Mouse (Mus musculus) ES-E14 (cell line): ENCODE measurements around the gene Gm28053. TPM values are rescaled to one million over a fixed set of nuclear protein-coding genes. Genes with fewer than 3 reads are reported as not detected.

ENCODE experiments used
- DNase-seq: peaks from one replicate; pipeline ENCODE4 v3.0.0-alpha.2; 2013; ENCODE audit warnings: low read depth, low spot score
- H3K27ac ChIP-seq: 2 replicates; pipeline ENCODE4 v1.5.1; 2012; ENCODE audit warnings: low read depth, mild to moderate bottlenecking, low read length, moderate library complexity, mixed read lengths; ENCODE audit not compliant: poor library complexity, insufficient read depth, severe bottlenecking
- H3K36me3 ChIP-seq: 2 replicates; pipeline ENCODE4 v1.6.1; 2012; ENCODE audit warnings: mild to moderate bottlenecking, low read length, moderate library complexity, mixed read lengths; ENCODE audit not compliant: control insufficient read depth, poor library complexity, insufficient read depth, severe bottlenecking
- H3K4me1 ChIP-seq, 2 experiments: fragments of 150-350 bp in 1 of 2; sonication (generic) in 1 of 2; 2 replicates each; pipeline ENCODE4 v1.6.1; 2012; ENCODE audit warnings: low read length in 2 of 2, mild to moderate bottlenecking in 1 of 2, mixed read lengths in 1 of 2; ENCODE audit not compliant: control insufficient read depth in 2 of 2, insufficient read depth in 2 of 2, poor library complexity in 1 of 2
- H3K4me3 ChIP-seq, 2 experiments: fragments of 150-350 bp in 1 of 2; sonication (generic) in 1 of 2; 2 replicates each; pipeline ENCODE4 v1.5.1; 2012; ENCODE audit warnings: low read length in 2 of 2, low read depth in 1 of 2, mild to moderate bottlenecking in 1 of 2, mixed read lengths in 1 of 2; ENCODE audit not compliant: insufficient read depth in 1 of 2, poor library complexity in 1 of 2, severe bottlenecking in 1 of 2
- H3K9ac ChIP-seq: 2 replicates; pipeline ENCODE4 v1.6.1; 2012; ENCODE audit warnings: low read depth, mild to moderate bottlenecking, low read length, mixed read lengths; ENCODE audit not compliant: poor library complexity, insufficient read depth, severe bottlenecking
- H3K9me3 ChIP-seq: fragments of 150-350 bp; sonication (generic); 2 replicates; pipeline ENCODE4 v1.6.1; 2012; ENCODE audit warnings: low read depth, mild to moderate bottlenecking, low read length; ENCODE audit not compliant: control insufficient read depth, insufficient read depth
- CHD2 ChIP-seq: IDR thresholded peaks from 2 replicates; pipeline ENCODE4 v1.6.1; 2014; ENCODE audit warnings: mild to moderate bottlenecking, low read depth, low read length, inconsistent platforms
- HCFC1 ChIP-seq: IDR thresholded peaks from 2 replicates; pipeline ENCODE4 v1.6.1; 2012; ENCODE audit warnings: low read length, inconsistent platforms, borderline replicate concordance; ENCODE audit not compliant: insufficient read depth
- MAFK ChIP-seq: IDR thresholded peaks from 2 replicates; pipeline ENCODE4 v1.6.1; 2014; ENCODE audit warnings: mild to moderate bottlenecking, low read depth, low read length, inconsistent platforms; ENCODE audit not compliant: insufficient read depth
- ZC3H11A ChIP-seq: IDR thresholded peaks from 2 replicates; pipeline ENCODE4 v1.6.1; 2012; ENCODE audit warnings: low read depth, mild to moderate bottlenecking, inconsistent platforms, low read length, borderline replicate concordance
- ZNF384 ChIP-seq: IDR thresholded peaks from 2 replicates; pipeline ENCODE4 v1.6.1; 2012; ENCODE audit warnings: low read depth, low read length, inconsistent platforms
- in situ Hi-C, 2 experiments: fragments of 600-800 bp; cut with MboI; formaldehyde crosslinking; loops; one replicate each; pipeline ENCODE4 v1.15.1; 2025; ENCODE audit warnings: low sequenced_read_pairs in 2 of 2, inconsistent platforms in 1 of 2; ENCODE audit not compliant: unreplicated experiment in 2 of 2
- total RNA-seq: library from RNA; depleted of rRNA; stranded (reverse); fragments of 300-350 nt; gene quantifications from 2 replicates; pipeline ENCODE4 v1.2.3, GENCODE M21; 2012

Gm28053 gene
- total RNA-seq, 1 experiment, result not detected

- DNase-seq, result no peak
- H3K9ac ChIP-seq, result no peak overlapping the region
- H3K36me3 ChIP-seq, result no peaks in the 10 kb centered on the region
- H3K9me3 ChIP-seq, result no peaks in the 10 kb centered on the region
- H3K27ac ChIP-seq, result no peak overlapping the region
- TF ChIP-seq ZNF384, result no peak
- TF ChIP-seq CHD2, result no peak
- no peak for TF ChIP-seq MAFK
- no peak for TF ChIP-seq HCFC1
- no peak for TF ChIP-seq ZC3H11A
- no peak overlapping the region for H3K4me3 ChIP-seq
- no peaks in the 10 kb centered on the region for H3K4me1 ChIP-seq
- in situ Hi-C loops, result no loop called here
These were observed 14.3 kb upstream of the Gm28053 start for GRCm38 (mm10) chr6:48704146-48704545.

- DNase-seq, result no peak
- no peak for TF ChIP-seq ZC3H11A
- no peak for TF ChIP-seq ZNF384
- TF ChIP-seq CHD2, result no peak
- no peak for TF ChIP-seq HCFC1
- no peak for TF ChIP-seq MAFK
- Histone ChIP-seq H3K36me3 (no peaks in the 10 kb centered on the region), H3K9me3 (no peaks in the 10 kb centered on the region), H3K9ac (no peak overlapping the region), H3K4me3 (no peak overlapping the region), H3K4me1 (no peaks in the 10 kb centered on the region), H3K27ac (no peak overlapping the region)
- in situ Hi-C loops, result no loop called here
These were observed 12.3 kb upstream of the Gm28053 start for GRCm38 (mm10) chr6:48706130-48706529.

GRCm38 (mm10) chr6:48720326-48720725, 1.9 kb downstream of the Gm28053 start:
- Histone ChIP-seq H3K4me3 (no peak overlapping the region), H3K9ac (no peak overlapping the region), H3K4me1 (no peaks in the 10 kb centered on the region), H3K9me3 (no peaks in the 10 kb centered on the region), H3K36me3 (no peaks in the 10 kb centered on the region), H3K27ac (no peak overlapping the region)
- in situ Hi-C loops, result no loop called here
- TF ChIP-seq HCFC1 (no peak), ZNF384 (no peak), ZC3H11A (no peak), MAFK (no peak), CHD2 (no peak)
- no peak for DNase-seq

- no peaks in the 10 kb centered on the region for H3K4me1 ChIP-seq
- no peaks in the 10 kb centered on the region for H3K36me3 ChIP-seq
- H3K9me3 ChIP-seq, result no peaks in the 10 kb centered on the region
- DNase-seq, result no peak
- no peak overlapping the region for H3K27ac ChIP-seq
- no peak overlapping the region for H3K9ac ChIP-seq
- TF ChIP-seq ZC3H11A, result no peak
- TF ChIP-seq MAFK, result no peak
- TF ChIP-seq ZNF384, result no peak
- TF ChIP-seq CHD2, result no peak
- TF ChIP-seq HCFC1, result no peak
- no peak overlapping the region for H3K4me3 ChIP-seq
- in situ Hi-C loops, result no loop called here
These were observed 5.1 kb downstream of the Gm28053 start for GRCm38 (mm10) chr6:48723468-48723867.

GRCm38 (mm10) chr6:48725476-48725875, 7.1 kb downstream of the Gm28053 start:
- no peak overlapping the region for H3K27ac ChIP-seq
- no peak overlapping the region for H3K9ac ChIP-seq
- TF ChIP-seq ZC3H11A, result no peak
- TF ChIP-seq CHD2, result no peak
- TF ChIP-seq MAFK, result no peak
- no peak for TF ChIP-seq HCFC1
- TF ChIP-seq ZNF384, result no peak
- no peaks in the 10 kb centered on the region for H3K36me3 ChIP-seq
- DNase-seq, result no peak
- H3K4me1 ChIP-seq, result no peaks in the 10 kb centered on the region
- no peak overlapping the region for H3K4me3 ChIP-seq
- in situ Hi-C loops, result no loop called here
- no peaks in the 10 kb centered on the region for H3K9me3 ChIP-seq
